Mouse (Mus musculus) heart, embryonic 12.5 days (tissue): Measurements from ENCODE around the gene Gpr35. TPM values are rescaled to one million over a fixed set of nuclear protein-coding genes. Genes with fewer than 3 reads are reported as not detected.
"Not testable (repeated sequence)": the region's sequence is repeated elsewhere in the genome, so short reads cannot be mapped to it uniquely, and the experiment has no call there.

Experiments
- ATAC-seq: fragments of 200-750 bp; cut with Nextera tagmentation; 2 replicates; pipeline ENCODE4 v1.8.0; 2017; ENCODE audit warnings: moderate TSS enrichment, moderate library complexity; ENCODE audit not compliant: insufficient number of reproducible peaks, low FRiP score
- H3K27ac ChIP-seq: fragments of 300-500 bp; sonication (generic); 2 replicates; pipeline ENCODE4 v1.5.1; 2016; ENCODE audit warnings: mild to moderate bottlenecking, moderate library complexity; ENCODE audit not compliant: poor library complexity, severe bottlenecking
- H3K27me3 ChIP-seq: fragments of 300-500 bp; sonication (generic); replicated peaks from 2 replicates; pipeline ENCODE4 v1.6.1; 2016; ENCODE audit warnings: mild to moderate bottlenecking, moderate library complexity
- H3K36me3 ChIP-seq: fragments of 300-500 bp; sonication (generic); 2 replicates; pipeline ENCODE4 v1.6.1; 2016; ENCODE audit warnings: mild to moderate bottlenecking, moderate library complexity
- H3K4me1 ChIP-seq: fragments of 300-500 bp; sonication (generic); replicated peaks from 2 replicates; pipeline ENCODE4 v1.6.1; 2016; ENCODE audit warnings: mild to moderate bottlenecking
- H3K4me2 ChIP-seq: fragments of 300-500 bp; sonication (generic); 2 replicates; pipeline ENCODE4 v1.6.1; 2016; ENCODE audit warnings: mild to moderate bottlenecking, moderate library complexity
- H3K4me3 ChIP-seq: fragments of 300-500 bp; sonication (generic); 2 replicates; pipeline ENCODE4 v1.5.1; 2016; ENCODE audit warnings: mild to moderate bottlenecking
- H3K9ac ChIP-seq: fragments of 300-500 bp; sonication (generic); 2 replicates; pipeline ENCODE4 v1.6.1; 2016; ENCODE audit warnings: mild to moderate bottlenecking, moderate library complexity
- H3K9me3 ChIP-seq: fragments of 300-500 bp; sonication (generic); replicated peaks from 2 replicates; pipeline ENCODE4 v1.6.1; 2016; ENCODE audit warnings: mild to moderate bottlenecking, moderate library complexity
- WGBS: fragments of 180-500 bp; shearing (Covaris S2); methylation state at CpG from one replicate; pipeline ENCODE4 v1.1.7; 2016; 5-methylcytosine and 5-hydroxymethylcytosine counted together
- polyA plus RNA-seq: library from polyadenylated mRNA; unstranded; fragments of >200 nt; fragmentation: Nextera tagmentation; extraction: Ambion mirVana; gene quantifications from 2 replicates; pipeline ENCODE4 v1.2.1, GENCODE M21; 2016

Gpr35 gene
- polyA plus RNA-seq, 1 experiment from 2014 or later, result 1.0 TPM

- WGBS, result 5% methylated on average over 11 of the region's 11 CpGs
- H3K36me3 ChIP-seq, H3K4me1 ChIP-seq, H3K27ac ChIP-seq, H3K27me3 ChIP-seq, ATAC-seq, H3K9me3 ChIP-seq: not testable (repeated sequence)
- peak overlapping the region; percentile 20; the same call in 1 of the 2 replicates for H3K4me3 ChIP-seq
- H3K9ac ChIP-seq, result peak overlapping the region; percentile 18; the same call in 1 of the 2 replicates
- peak overlapping the region; percentile 59 for H3K4me2 ChIP-seq
These were observed 6.1 kb downstream of the Gpr35 start for GRCm38 (mm10) chr1:92956571-92957335.

- Histone ChIP-seq H3K4me3 (no peak overlapping the region), H3K27me3 (0 out of 2 replicates have a peak, but pooled peaks cover 14% of the 10 kb centered on the region), H3K27ac (no peak overlapping the region), H3K9me3 (no peaks in the 10 kb centered on the region), H3K9ac (no peak overlapping the region), H3K36me3 (no peaks in the 10 kb centered on the region), H3K4me2 (no peak overlapping the region), H3K4me1 (no peaks in the 10 kb centered on the region)
- 75% methylated on average over 1 of the region's 1 CpGs for WGBS
- ATAC-seq, result no peak
These were observed 8.3 kb downstream of the Gpr35 start for GRCm38 (mm10) chr1:92958999-92959398.

GRCm38 (mm10) chr1:92970791-92971190 is 20.1 kb downstream of the Gpr35 start:
- H3K9me3 ChIP-seq, ATAC-seq: not testable (repeated sequence)

GRCm38 (mm10) chr1:92971879-92972795 is 21.5 kb downstream of the Gpr35 start:
- Histone ChIP-seq H3K4me3 (no peak overlapping the region), H3K36me3 (no peaks in the 10 kb centered on the region), H3K27ac (peak overlapping the region; percentile 29; the same call in 1 of the 2 replicates), H3K4me2 (no peak overlapping the region), H3K9me3 (no peaks in the 10 kb centered on the region), H3K9ac (no peak overlapping the region), H3K27me3 (no peaks in the 10 kb centered on the region), H3K4me1 (peaks cover 42% of the 10 kb centered on the region)
- no peak for ATAC-seq
- 75% methylated on average over 7 of the region's 7 CpGs for WGBS

More at GRCm38 (mm10) chr1:92970791-92971190, 20.1 kb downstream of the Gpr35 start:
- H3K9ac ChIP-seq, H3K4me2 ChIP-seq, H3K4me3 ChIP-seq, H3K27ac ChIP-seq, H3K36me3 ChIP-seq, H3K27me3 ChIP-seq: not testable (repeated sequence)
- H3K4me1 ChIP-seq, result peaks cover 32% of the 10 kb centered on the region
- 81% methylated on average over 6 of the region's 6 CpGs for WGBS

GRCm38 (mm10) chr1:92972854-92973253 is 22.2 kb downstream of the Gpr35 start:
- WGBS, result 61% methylated on average over 1 of the region's 1 CpGs
- peak overlapping the region; percentile 29; the same call in 1 of the 2 replicates for H3K27ac ChIP-seq
- H3K9me3 ChIP-seq, result no peaks in the 10 kb centered on the region
- no peak overlapping the region for H3K9ac ChIP-seq
- H3K4me3 ChIP-seq, result no peak overlapping the region
- no peak overlapping the region for H3K4me2 ChIP-seq
- H3K27me3 ChIP-seq, result no peaks in the 10 kb centered on the region
- no peaks in the 10 kb centered on the region for H3K36me3 ChIP-seq
- H3K4me1 ChIP-seq, result peaks cover 42% of the 10 kb centered on the region
- no peak for ATAC-seq

GRCm38 (mm10) chr1:92976141-92976566 is 25.5 kb downstream of the Gpr35 start:
- H3K4me1 ChIP-seq, result peaks cover 65% of the 10 kb centered on the region
- no peak for ATAC-seq
- no peaks in the 10 kb centered on the region for H3K36me3 ChIP-seq
- 20% methylated on average over 6 of the region's 6 CpGs for WGBS
- no peak overlapping the region for H3K9ac ChIP-seq
- no peak overlapping the region; the same call in 1 of the 2 replicates for H3K27ac ChIP-seq
- no peaks in the 10 kb centered on the region for H3K27me3 ChIP-seq
- no peak overlapping the region for H3K4me3 ChIP-seq
- no peaks in the 10 kb centered on the region for H3K9me3 ChIP-seq
- H3K4me2 ChIP-seq, result no peak overlapping the region

DNA sequence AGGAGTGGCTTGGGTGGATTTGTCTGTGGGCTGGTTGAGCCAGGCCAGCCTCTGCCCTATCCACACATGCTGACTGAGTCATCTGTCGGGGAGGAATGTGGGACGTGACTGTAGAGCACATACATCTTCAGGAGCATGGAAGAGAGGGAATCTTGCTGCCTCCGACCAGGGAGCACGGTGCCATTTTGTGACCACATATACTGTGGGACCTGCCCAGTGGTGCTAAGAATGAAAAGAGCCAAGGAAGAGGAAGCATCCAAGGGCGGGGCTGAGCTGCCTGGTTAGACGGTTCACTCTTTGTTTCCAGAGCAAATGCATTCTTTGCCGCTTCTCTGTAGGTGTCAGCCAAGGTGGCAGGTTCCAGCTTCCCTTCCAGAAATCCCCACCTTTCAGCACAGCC is 28.0 kb downstream of the Gpr35 start:
- 21% methylated on average over 7 of the region's 7 CpGs for WGBS
- Histone ChIP-seq H3K4me1 (peaks cover 54% of the 10 kb centered on the region), H3K27ac (no peak overlapping the region), H3K27me3 (no peaks in the 10 kb centered on the region), H3K36me3 (no peaks in the 10 kb centered on the region), H3K9ac (no peak overlapping the region), H3K9me3 (no peaks in the 10 kb centered on the region), H3K4me3 (no peak overlapping the region), H3K4me2 (peak overlapping the region; percentile 41)
- no peak for ATAC-seq

DNA sequence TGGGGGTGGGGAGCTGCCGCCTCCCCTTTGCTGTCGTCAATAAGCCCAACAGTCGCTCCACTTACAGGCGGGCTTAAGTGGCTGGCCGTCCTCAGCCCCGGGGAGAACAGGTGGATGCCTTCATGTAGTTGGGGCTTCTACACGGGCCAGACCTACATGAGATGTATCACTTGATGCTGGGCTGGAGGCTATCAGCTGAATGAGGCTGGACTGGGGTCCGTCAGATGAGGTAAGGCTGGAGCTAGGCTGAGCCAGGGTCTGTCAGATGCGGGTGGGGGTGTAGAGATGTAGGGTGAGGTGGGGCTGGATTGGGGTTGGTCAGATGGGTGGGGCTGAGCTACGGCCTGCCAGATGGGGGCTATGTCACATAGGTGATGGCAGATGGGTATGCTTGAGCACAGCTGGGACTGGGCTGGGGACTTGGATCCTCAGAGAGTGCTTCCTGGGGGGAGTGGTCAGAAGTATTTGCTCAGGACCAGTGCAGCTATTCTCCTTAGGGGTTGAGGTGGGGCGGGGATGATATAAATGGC is 28.5 kb downstream of the Gpr35 start:
- no peaks in the 10 kb centered on the region for H3K27me3 ChIP-seq
- ATAC-seq, result peak; percentile 43; the same call in 1 of the 2 replicates
- H3K9me3 ChIP-seq, result no peaks in the 10 kb centered on the region
- H3K36me3 ChIP-seq, result no peaks in the 10 kb centered on the region
- WGBS, result 11% methylated on average over 11 of the region's 11 CpGs
- H3K27ac ChIP-seq, result no peak overlapping the region
- H3K4me1 ChIP-seq, result peaks cover 52% of the 10 kb centered on the region
- H3K4me2 ChIP-seq, result peak overlapping the region; percentile 41
- no peak overlapping the region for H3K4me3 ChIP-seq
- H3K9ac ChIP-seq, result no peak overlapping the region

GRCm38 (mm10) chr1:92981056-92981845 is 30.6 kb downstream of the Gpr35 start:
- Histone ChIP-seq H3K4me3 (no peak overlapping the region), H3K4me1 (peaks cover 31% of the 10 kb centered on the region), H3K9ac (no peak overlapping the region), H3K27ac (no peak overlapping the region), H3K9me3 (no peaks in the 10 kb centered on the region), H3K27me3 (no peaks in the 10 kb centered on the region), H3K4me2 (no peak overlapping the region), H3K36me3 (no peaks in the 10 kb centered on the region)
- WGBS, result 66% methylated on average over 7 of the region's 7 CpGs
- no peak for ATAC-seq

- Histone ChIP-seq H3K4me1 (peaks cover 25% of the 10 kb centered on the region), H3K27ac (no peak overlapping the region), H3K36me3 (no peaks in the 10 kb centered on the region), H3K4me2 (no peak overlapping the region), H3K9ac (no peak overlapping the region), H3K4me3 (no peak overlapping the region), H3K9me3 (no peaks in the 10 kb centered on the region), H3K27me3 (no peaks in the 10 kb centered on the region)
- no peak for ATAC-seq
- 85% methylated on average over 17 of the region's 17 CpGs for WGBS
These were observed 32.4 kb downstream of the Gpr35 start for GRCm38 (mm10) chr1:92982931-92983605.
